Mouse (Mus musculus) small intestine, adult 2 months (tissue): ENCODE results near the gene Ppp2r5d. TPM values are rescaled to one million over a fixed set of nuclear protein-coding genes. Genes with fewer than 3 reads are reported as not detected.

Experiments used
- H3K27ac ChIP-seq: fragments of 200-500 bp; 2 replicates; pipeline ENCODE4 v1.5.1; 2012; ENCODE audit warnings: low read depth, low read length, control low read depth, inconsistent platforms; ENCODE audit not compliant: insufficient read depth
- H3K27me3 ChIP-seq: fragments of 200-500 bp; 2 replicates; pipeline ENCODE4 v1.6.1; 2012; ENCODE audit warnings: mild to moderate bottlenecking, moderate library complexity, low read length, inconsistent platforms; ENCODE audit not compliant: control insufficient read depth, insufficient read depth
- H3K36me3 ChIP-seq: fragments of 200-500 bp; 2 replicates; pipeline ENCODE4 v1.6.1; 2012; ENCODE audit warnings: mild to moderate bottlenecking, low read length, control low read depth, inconsistent platforms; ENCODE audit not compliant: control insufficient read depth, insufficient read depth
- H3K4me1 ChIP-seq: fragments of 200-500 bp; 2 replicates; pipeline ENCODE4 v1.6.1; 2012; ENCODE audit warnings: low read length, inconsistent platforms, mixed read lengths; ENCODE audit not compliant: control insufficient read depth, insufficient read depth, insufficient read length
- H3K4me3 ChIP-seq: fragments of 200-500 bp; 2 replicates; pipeline ENCODE4 v1.5.1; 2012; ENCODE audit warnings: low read depth, mild to moderate bottlenecking, control low read depth, inconsistent platforms, low read length, moderate library complexity
- CTCF ChIP-seq: fragments of 200-500 bp; IDR thresholded peaks from 2 replicates; pipeline ENCODE4 v1.5.1; 2012; ENCODE audit warnings: low read depth, mild to moderate bottlenecking, control low read depth, inconsistent platforms, low read length, moderate library complexity, mixed read lengths; ENCODE audit not compliant: insufficient replicate concordance, insufficient read length; ENCODE audit errors: extremely low read depth
- POLR2A ChIP-seq: fragments of 200-500 bp; IDR thresholded peaks from 2 replicates; pipeline ENCODE4 v1.6.1; 2012; ENCODE audit warnings: low read depth, mild to moderate bottlenecking, control low read depth, inconsistent platforms, low read length, moderate library complexity
- WGBS: fragments of 180-500 bp; shearing (Covaris S2); methylation state at CpG from one replicate; pipeline ENCODE4 v1.1.7; 2018; 5-methylcytosine and 5-hydroxymethylcytosine counted together
- polyA plus RNA-seq: library from polyadenylated mRNA; depleted of rRNA; stranded (reverse); fragments of >200 nt; gene quantifications from 2 replicates; pipeline ENCODE4 v1.2.3, GENCODE M21; 2012

Gene Ppp2r5d
- polyA plus RNA-seq, 1 experiment: 150 TPM

- no peak for TF ChIP-seq CTCF
- Histone ChIP-seq H3K27ac (no peak overlapping the region), H3K4me3 (peak overlapping the region; percentile 54), H3K27me3 (no peaks in the 10 kb centered on the region), H3K4me1 (peaks cover 7% of the 10 kb centered on the region), H3K36me3 (peaks cover 8% of the 10 kb centered on the region)
- 34% methylated on average over 11 of the region's 11 CpGs for WGBS
These were observed 23.6 kb upstream of the Ppp2r5d start for GRCm38 (mm10) chr17:46728496-46728895.

- TF ChIP-seq CTCF (peak; percentile 39; the same call in 1 of the 2 replicates), POLR2A (no peak)
- WGBS: 52% methylated on average over 6 of the region's 6 CpGs
These were observed 23.1 kb upstream of the Ppp2r5d start for GRCm38 (mm10) chr17:46728021-46728420.

GRCm38 (mm10) chr17:46727271-46727670, 22.4 kb upstream of the Ppp2r5d start:
- Histone ChIP-seq H3K4me1 (peaks cover 7% of the 10 kb centered on the region), H3K27me3 (no peaks in the 10 kb centered on the region), H3K36me3 (peaks cover 14% of the 10 kb centered on the region), H3K4me3 (no peak overlapping the region), H3K27ac (no peak overlapping the region)
- WGBS: 88% methylated on average over 11 of the region's 11 CpGs
- TF ChIP-seq POLR2A: no peak

More at GRCm38 (mm10) chr17:46728021-46728420, 23.1 kb upstream of the Ppp2r5d start:
- Histone ChIP-seq H3K27me3 (no peaks in the 10 kb centered on the region), H3K4me1 (peaks cover 7% of the 10 kb centered on the region), H3K27ac (no peak overlapping the region), H3K4me3 (no peak overlapping the region), H3K36me3 (peaks cover 10% of the 10 kb centered on the region)

GRCm38 (mm10) chr17:46725731-46726645, 21.1 kb upstream of the Ppp2r5d start:
- H3K4me1 ChIP-seq: peaks cover 7% of the 10 kb centered on the region
- TF ChIP-seq POLR2A (no peak), CTCF (no peak)
- H3K27ac ChIP-seq: no peak overlapping the region
- H3K27me3 ChIP-seq: no peaks in the 10 kb centered on the region
- peaks cover 22% of the 10 kb centered on the region for H3K36me3 ChIP-seq
- H3K4me3 ChIP-seq: no peak overlapping the region
- 89% methylated on average over 26 of the region's 26 CpGs for WGBS

- Histone ChIP-seq H3K4me3 (no peak overlapping the region), H3K27ac (no peak overlapping the region), H3K27me3 (no peaks in the 10 kb centered on the region), H3K4me1 (peaks cover 7% of the 10 kb centered on the region), H3K36me3 (peaks cover 23% of the 10 kb centered on the region)
- 79% methylated on average over 9 of the region's 9 CpGs for WGBS
- TF ChIP-seq CTCF: peak; percentile 43; the same call in 1 of the 2 replicates
- no peak for TF ChIP-seq POLR2A
These were observed 20.4 kb upstream of the Ppp2r5d start for GRCm38 (mm10) chr17:46725273-46725672.

- WGBS: 85% methylated on average over 18 of the region's 20 CpGs
- no peak overlapping the region for H3K27ac ChIP-seq
- H3K4me1 ChIP-seq: peaks cover 7% of the 10 kb centered on the region
- H3K27me3 ChIP-seq: no peaks in the 10 kb centered on the region
- H3K4me3 ChIP-seq: no peak overlapping the region
- TF ChIP-seq CTCF (no peak), POLR2A (no peak)
- peaks cover 27% of the 10 kb centered on the region for H3K36me3 ChIP-seq
These were observed 19.7 kb upstream of the Ppp2r5d start for GRCm38 (mm10) chr17:46724477-46725084.

GRCm38 (mm10) chr17:46721077-46721476, 16.2 kb upstream of the Ppp2r5d start:
- H3K27me3 ChIP-seq: no peaks in the 10 kb centered on the region

More at GRCm38 (mm10) chr17:46721077-46721476, 16.2 kb upstream of the Ppp2r5d start:
- H3K4me1 ChIP-seq: no peaks in the 10 kb centered on the region
- H3K27ac ChIP-seq: no peak overlapping the region
- peaks cover 33% of the 10 kb centered on the region for H3K36me3 ChIP-seq
- no peak overlapping the region for H3K4me3 ChIP-seq
- TF ChIP-seq POLR2A (no peak), CTCF (no peak)
- WGBS: 95% methylated on average over 7 of the region's 7 CpGs
